Mouse (Mus musculus): ENCODE measurements around the gene Gm10447. TPM values are rescaled to one million over a fixed set of nuclear protein-coding genes. Genes with fewer than 3 reads are reported as not detected.

Gene Gm10447
- not detected for total RNA-seq (2021)
- long read RNA-seq, experiment 1, result 0 reads
- long read RNA-seq, experiment 2, result 0 reads

GRCm38 (mm10) chr11:53456474-53457371, at the start of gene Gm10447, which contains the start of gene Shroom1:
Gm10447 (minus strand) TSS chr11:53457110.
Shroom1 (plus strand) TSS chr11:53457205.
- intact Hi-C loops (cut with DNase I), result no loop called here

DNA sequence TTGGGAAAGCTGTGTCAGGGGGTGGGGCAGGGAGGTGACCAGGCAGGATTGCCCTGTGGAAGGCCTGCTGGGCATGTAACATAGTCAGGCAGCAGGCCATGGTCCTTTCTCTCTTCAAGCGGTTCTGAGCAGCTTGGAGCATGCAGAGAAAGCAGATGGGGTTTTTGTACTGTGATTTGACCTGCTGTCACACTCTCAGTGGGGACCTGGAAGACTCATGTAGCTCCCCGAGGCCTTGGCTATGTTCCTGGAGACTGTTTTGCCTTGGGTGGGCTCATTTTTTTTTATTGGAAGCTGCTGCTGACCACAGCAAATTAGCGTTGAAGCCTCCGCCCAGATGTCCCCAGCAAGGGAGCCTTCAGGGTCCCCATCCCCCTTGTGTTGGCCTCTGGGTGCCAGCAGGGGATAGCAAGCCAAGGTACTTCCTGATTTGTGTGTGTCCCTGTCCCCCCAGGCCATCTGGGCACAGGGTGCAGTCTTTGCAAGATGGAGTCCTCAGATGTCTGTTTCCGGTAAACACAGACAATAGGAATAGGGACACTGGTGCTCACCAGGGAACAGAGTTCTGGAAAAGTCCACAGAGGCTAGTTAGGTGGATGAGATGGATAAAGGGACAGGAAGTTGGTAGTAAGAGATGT, 48.2 kb upstream of the Gm10447 start:
- no peak for DNase-seq
- intact Hi-C loops (cut with DNase I), result no loop called here

More at GRCm38 (mm10) chr11:53456474-53457371, at the start of gene Gm10447, which contains the start of gene Shroom1:
- DNase-seq, result peak; percentile 75

DNA sequence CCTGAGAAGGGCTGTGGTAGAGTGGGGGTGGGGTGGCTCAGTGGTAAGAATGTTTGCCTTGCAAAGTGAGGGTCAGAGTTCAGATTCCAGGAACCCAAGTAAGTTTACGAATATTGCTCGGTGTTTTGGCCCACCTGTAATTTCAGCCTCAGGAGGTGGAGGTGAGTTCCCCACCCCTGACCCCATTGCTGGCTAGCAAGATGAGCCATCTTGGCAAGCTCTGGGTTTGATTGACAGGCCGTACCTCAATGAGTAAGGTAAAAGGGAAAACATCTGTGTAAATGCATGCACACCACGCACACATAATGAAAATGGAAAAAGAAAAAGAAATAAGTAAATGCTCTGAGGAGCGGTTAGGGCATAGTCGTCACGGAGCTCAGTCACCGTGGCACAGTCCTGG, 47.5 kb upstream of the Gm10447 start:
- intact Hi-C loops (cut with DNase I), result no loop called here

GRCm38 (mm10) chr11:53503738-53504137, 46.8 kb upstream of the Gm10447 start:
- intact Hi-C loops (cut with DNase I), result no loop called here

More for the DNA sequence above, 47.5 kb upstream of the Gm10447 start:
- DNase-seq, result no peak

GRCm38 (mm10) chr11:53502039-53502765, 45.3 kb upstream of the Gm10447 start:
- intact Hi-C loops (cut with DNase I), result no loop called here
- no peak for DNase-seq

More at GRCm38 (mm10) chr11:53503738-53504137, 46.8 kb upstream of the Gm10447 start:
- no peak for DNase-seq

DNA sequence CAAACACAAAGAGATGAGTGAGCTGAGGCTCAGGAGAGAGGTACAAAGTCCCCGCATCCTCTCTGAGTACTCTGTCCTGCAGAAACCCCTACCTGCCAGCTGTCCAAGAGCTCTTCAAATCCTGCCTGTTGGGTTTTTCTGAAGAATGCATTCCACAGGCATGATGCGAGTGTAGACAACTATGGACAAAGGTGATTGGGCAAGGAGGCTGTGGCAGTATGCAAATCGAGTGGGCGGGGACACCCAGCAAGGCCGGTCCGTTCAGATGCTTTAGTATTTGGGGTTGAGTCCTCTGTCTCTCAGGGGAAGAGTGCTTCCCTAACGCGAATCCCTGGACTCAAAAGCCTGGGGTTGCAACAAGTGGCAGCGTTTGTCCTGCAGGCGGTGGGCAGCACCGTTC, 43.7 kb upstream of the Gm10447 start:
- intact Hi-C loops (cut with DNase I), result no loop called here
- DNase-seq, result no peak

GRCm38 (mm10) chr11:53496946-53497345, 40.0 kb upstream of the Gm10447 start:
- intact Hi-C loops (cut with DNase I), result no loop called here
- DNase-seq, result no peak

GRCm38 (mm10) chr11:53495417-53495816, 38.5 kb upstream of the Gm10447 start:
- intact Hi-C loops (cut with DNase I), result no loop called here
- DNase-seq, result no peak

DNA sequence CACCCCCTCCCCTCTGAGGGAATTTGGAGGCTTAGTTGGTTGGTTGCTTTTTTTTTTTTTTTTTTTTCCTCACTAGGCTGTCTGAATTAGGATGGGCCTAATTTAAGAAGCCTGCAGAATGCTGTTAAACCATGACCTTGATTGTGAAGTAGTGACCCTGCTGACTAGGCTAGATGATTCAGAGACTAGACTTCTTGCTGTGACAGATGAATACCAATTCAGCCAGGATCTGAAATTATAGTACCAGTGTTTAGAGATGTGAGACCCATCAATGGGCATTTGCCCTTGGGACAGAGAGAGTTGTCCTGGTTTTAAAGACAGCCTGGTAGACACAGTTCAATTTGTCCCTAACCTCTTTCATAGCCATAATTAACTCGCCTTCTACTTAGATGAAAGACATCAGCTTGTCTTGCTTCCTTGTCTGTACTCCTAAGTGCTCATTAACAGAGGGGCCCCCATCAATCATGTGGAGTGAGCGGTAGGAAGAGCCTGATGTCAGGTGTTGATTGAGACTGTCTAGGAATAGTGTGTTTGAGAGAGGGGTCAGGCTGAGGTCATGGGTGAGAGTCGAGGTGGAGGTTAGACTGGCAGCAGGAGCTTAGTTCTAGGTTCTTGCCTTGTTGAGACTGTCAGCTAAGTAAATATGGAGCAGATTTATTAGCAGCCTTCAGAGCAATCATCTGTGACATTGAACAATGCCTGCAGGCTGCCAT, 36.5 kb upstream of the Gm10447 start:
- intact Hi-C loops (cut with DNase I), result no loop called here
- no peak for DNase-seq

DNA sequence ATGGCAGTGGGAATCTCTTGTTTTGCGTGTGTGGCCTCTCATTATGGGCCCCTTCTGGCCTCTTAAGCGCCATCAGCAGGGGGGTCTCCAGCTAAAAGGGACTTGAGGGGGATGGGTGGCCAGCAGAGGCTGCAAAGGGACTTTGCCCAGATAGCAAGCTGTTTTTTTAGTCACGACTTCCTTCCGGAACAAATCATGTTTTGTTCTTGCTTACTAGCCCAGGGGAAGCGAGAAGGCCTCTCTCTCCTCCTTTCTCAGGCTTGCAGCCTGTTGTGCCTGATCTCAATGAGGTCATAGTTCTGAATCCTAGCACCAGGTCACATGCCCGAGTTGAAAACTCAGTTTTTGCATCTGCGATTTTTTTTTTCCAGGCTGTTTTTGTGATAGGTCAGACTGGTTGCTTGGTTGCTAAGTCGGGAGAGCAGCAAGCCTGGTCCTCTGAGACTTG, 35.1 kb upstream of the Gm10447 start:
- intact Hi-C loops (cut with DNase I), result no loop called here
- peak in 1 of 2 experiments; percentile 39 for DNase-seq

GRCm38 (mm10) chr11:53489421-53489820, 32.5 kb upstream of the Gm10447 start:
- no peak for DNase-seq
- intact Hi-C loops (cut with DNase I), result no loop called here

DNA sequence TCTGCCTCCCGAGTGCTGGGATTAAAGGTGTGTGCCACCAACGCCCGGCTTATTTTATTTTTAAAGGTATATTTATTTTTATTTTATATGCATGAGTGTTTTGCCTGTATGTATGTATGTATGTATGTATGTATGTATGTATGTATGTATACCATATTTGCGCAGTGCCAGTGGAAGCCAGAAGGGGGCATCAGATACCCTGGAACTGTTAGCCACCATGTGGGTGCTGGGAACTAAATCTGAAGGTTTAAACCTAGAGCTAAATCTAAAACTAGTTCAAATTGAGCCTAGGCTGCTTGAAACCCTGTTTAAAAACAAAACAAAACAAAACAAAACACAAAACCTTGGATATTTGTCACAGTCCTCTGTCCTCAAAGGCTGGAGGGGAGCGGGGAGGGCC, 32.1 kb upstream of the Gm10447 start:
- intact Hi-C loops (cut with DNase I), result no loop called here
- DNase-seq, result no peak

DNA sequence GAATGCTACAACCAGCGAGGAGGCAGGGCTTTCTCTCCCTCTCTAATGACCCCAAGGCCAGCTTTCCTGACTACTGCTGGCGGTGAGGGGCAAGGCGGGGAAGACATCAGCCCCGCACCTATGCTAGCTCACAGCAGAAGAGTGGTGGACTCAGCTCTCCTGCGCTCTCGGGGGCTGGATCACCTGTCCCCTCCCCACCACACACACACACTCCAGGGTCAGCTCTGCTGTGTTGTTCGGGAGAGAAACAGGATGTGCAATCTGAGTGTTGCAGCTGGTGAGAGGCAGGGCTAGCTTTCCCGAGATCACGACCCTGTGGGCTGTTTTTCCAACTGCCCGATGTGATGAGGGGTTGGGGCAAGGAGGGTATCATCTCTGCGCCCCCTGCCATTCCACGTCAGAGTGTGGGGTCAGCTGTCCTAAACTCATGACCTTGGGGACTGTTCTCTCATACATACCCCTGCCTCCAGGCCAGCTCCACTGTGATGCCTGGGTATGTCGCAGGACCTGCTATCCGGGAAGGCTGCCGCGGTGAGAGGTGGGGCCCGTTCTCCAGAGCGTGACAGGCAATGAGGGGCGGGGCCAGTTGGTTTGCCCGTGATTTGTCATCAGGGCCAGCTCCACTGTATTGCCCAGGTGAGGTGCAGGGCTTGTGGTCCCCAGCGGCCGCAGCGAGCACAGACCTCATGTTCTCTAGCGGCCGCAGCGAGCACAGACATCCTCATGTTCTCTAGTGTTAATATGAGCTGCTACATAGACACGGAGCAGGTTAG, 30.1 kb upstream of the Gm10447 start:
- DNase-seq, result no peak
- intact Hi-C loops (cut with DNase I), result no loop called here

GRCm38 (mm10) chr11:53486351-53486750, 29.4 kb upstream of the Gm10447 start:
- intact Hi-C loops (cut with DNase I), result no loop called here
- no peak for DNase-seq

GRCm38 (mm10) chr11:53485719-53486118, 28.8 kb upstream of the Gm10447 start:
- no peak for DNase-seq
- intact Hi-C loops (cut with DNase I), result no loop called here

DNA sequence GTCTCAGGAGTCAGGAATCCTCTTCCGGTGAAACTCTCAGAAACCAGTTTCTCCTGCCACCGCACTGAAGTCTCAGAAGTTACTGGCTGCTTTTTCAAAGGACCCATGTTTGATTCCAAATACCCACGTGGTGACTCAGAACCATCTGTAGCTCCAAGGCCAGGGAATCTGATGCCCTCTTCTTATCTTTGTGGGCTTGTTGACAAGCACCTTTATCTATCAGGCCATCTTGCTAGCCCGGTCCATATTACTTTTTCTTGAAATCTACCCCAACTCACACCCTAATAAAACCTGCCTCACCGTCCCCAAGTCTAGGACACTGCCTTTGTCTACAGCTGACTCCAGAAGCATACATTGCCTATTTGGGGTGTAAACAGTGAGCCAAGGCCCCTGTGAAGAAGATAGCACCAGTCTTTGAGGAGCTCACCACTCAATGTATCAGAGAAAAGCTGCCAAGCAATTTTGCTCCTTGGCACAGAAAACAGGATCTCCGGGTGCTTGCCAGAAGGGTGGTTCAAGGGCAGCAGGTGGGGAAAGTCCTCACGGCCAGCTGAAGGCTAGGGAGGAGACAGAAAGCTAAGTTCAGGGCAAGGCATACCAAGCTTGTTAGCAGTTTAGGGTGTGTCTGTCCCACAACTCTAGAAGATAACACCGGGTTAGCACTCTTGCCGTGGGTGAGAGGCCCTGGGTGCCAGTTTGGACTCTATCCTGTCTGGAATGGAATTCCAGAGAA, 26.4 kb upstream of the Gm10447 start:
- intact Hi-C loops (cut with DNase I), result no loop called here
- DNase-seq, result no peak

DNA sequence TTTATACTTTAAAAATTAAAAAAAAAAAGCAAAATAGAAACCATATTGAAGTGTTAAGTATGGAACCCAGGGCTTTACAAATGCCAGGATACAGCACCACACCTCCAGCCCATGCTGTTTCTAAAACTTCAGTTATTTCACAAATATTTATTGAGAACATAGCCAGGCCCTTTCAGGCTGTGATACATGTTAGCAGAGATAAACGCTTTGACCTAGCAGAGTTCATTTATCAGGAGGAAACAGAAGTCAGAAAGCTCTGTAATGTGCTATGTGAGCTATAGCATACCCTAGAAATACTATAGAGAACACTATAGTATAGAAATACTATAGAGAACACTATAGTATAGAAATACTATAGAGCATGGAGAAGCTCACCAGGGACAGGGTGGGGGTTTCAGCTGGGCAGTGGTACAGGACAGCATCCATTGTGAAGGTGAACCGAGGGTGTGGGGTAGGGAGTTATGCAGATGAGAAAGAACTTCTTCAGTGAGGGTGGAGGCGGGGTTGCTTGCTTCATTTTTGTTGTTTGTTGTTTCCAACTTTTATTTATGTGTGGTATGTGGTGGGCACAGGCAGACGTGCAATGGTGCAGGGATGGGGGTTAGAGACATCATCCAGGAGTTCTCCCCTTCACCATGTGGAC, 24.3 kb upstream of the Gm10447 start:
- DNase-seq, result no peak
- intact Hi-C loops (cut with DNase I), result no loop called here

GRCm38 (mm10) chr11:53479783-53480301, 22.9 kb upstream of the Gm10447 start, which contains the start of the genes Gm9945 and Sowaha:
Gm9945 (plus strand) TSS chr11:53480166.
Sowaha (minus strand) TSS chr11:53480274.
- DNase-seq, result peak; percentile 31 to 44
- intact Hi-C loops (cut with DNase I), result no loop called here

Data from heart, postnatal 14 days (tissue).